Mouse (Mus musculus): ENCODE measurements around the gene 4931409K22Rik. TPM values are rescaled to one million over a fixed set of nuclear protein-coding genes. Genes with fewer than 3 reads are reported as not detected.
"Not testable (repeated sequence)": the region's sequence is repeated elsewhere in the genome, so short reads cannot be mapped to it uniquely, and the experiment has no call there.

The 4931409K22Rik gene
- total RNA-seq, 4 experiments from 2014 or later = not detected

- no peak for DNase-seq
Observed at GRCm38 (mm10) chr5:24593230-24593629, 36.6 kb upstream of the 4931409K22Rik start.

- no peak for DNase-seq
Observed at GRCm38 (mm10) chr5:24592471-24593160, 36.0 kb upstream of the 4931409K22Rik start.

- no peak for DNase-seq
Observed at GRCm38 (mm10) chr5:24591796-24592470, 35.3 kb upstream of the 4931409K22Rik start.

- peak; percentile 66 for DNase-seq
Observed at GRCm38 (mm10) chr5:24591268-24591721, 34.7 kb upstream of the 4931409K22Rik start.

GRCm38 (mm10) chr5:24589511-24590500 is 33.2 kb upstream of the 4931409K22Rik start:
- DNase-seq = no peak

- no peak for DNase-seq
Observed at GRCm38 (mm10) chr5:24587200-24587577, 30.6 kb upstream of the 4931409K22Rik start.

- peak; percentile 76 for DNase-seq
Observed at GRCm38 (mm10) chr5:24586547-24587199, 30.1 kb upstream of the 4931409K22Rik start, which contains the start of gene Chpf2. Chpf2 (plus strand) TSS chr5:24586741.

GRCm38 (mm10) chr5:24586106-24586505 is 29.5 kb upstream of the 4931409K22Rik start:
- DNase-seq = no peak

- no peak for DNase-seq
Observed at GRCm38 (mm10) chr5:24578109-24578963, 21.7 kb upstream of the 4931409K22Rik start.

GRCm38 (mm10) chr5:24577183-24577929 is 20.7 kb upstream of the 4931409K22Rik start, which contains the start of gene Abcf2:
Abcf2 (minus strand) TSS chr5:24577467.
- DNase-seq = peak; percentile 100

GRCm38 (mm10) chr5:24576801-24577182 is 20.2 kb upstream of the 4931409K22Rik start:
- no peak for DNase-seq

GRCm38 (mm10) chr5:24575948-24576347 is 19.3 kb upstream of the 4931409K22Rik start:
- no peak for DNase-seq

GRCm38 (mm10) chr5:24555335-24555734 is 1.3 kb downstream of the 4931409K22Rik start:
- DNase-seq = not testable (repeated sequence)

- DNase-seq = no peak
Observed at GRCm38 (mm10) chr5:24553621-24554244, 2.9 kb downstream of the 4931409K22Rik start.

GRCm38 (mm10) chr5:24551317-24551688 is 5.3 kb downstream of the 4931409K22Rik start:
- no peak for DNase-seq

- DNase-seq = no peak
Observed at GRCm38 (mm10) chr5:24550598-24551316, 5.9 kb downstream of the 4931409K22Rik start.

GRCm38 (mm10) chr5:24542643-24543042 is 14.0 kb downstream of the 4931409K22Rik start:
- no peak for DNase-seq

- no peak for DNase-seq
Observed at GRCm38 (mm10) chr5:24541144-24541569, 15.5 kb downstream of the 4931409K22Rik start.
